Mouse (Mus musculus): ENCODE data around the gene Rgs8. TPM values are rescaled to one million over a fixed set of nuclear protein-coding genes. Genes with fewer than 3 reads are reported as not detected.

Rgs8 gene
- polyA plus RNA-seq (2016; fragmentation: Nextera tagmentation; extraction: Ambion mirVana): 16.9 and 17.0 TPM in 2 replicates

DNA sequence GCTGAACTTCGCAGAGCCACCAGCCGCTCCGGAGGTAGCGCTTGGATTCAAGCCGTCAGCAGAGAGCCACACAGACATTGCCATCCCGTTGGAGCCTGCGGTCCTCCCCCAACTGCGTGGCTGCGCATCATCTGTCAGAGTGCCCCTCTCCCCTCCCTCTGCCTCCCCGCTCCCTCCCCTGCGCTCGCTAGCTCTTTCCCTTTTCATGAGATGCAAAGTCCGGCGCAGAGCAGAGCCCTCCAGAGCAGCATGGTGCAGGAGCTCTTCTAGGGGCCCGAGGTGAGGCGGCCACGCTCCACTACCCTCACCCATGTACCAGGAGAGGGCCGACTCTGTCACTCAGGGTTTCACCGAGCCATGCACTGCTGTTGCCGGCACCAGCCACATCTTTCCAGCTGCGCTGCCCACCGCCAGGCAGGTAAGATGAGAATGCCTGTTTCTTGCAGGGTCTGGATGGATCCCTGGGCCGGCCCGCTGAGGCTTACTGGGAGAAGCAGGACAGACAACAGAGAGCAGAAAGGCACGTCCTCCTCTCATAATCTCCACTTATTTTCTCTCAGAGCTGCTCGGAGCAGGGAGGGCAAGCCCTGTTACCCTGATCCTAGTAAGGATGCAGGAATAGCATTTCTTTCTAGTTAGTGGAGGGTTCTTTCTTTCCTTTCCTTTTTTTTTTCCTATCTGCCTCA lies at the start of gene Rgs8:
Gene Rgs8 (plus strand): TSS at position 88 of the 686 bp plus-strand sequence.
- H3K27me3 ChIP-seq (replicated peaks): no peaks in the 10 kb centered on the region
- H3K9ac ChIP-seq: peak within 1 kb of the TSS; percentile 58
- no peaks in the 10 kb centered on the region for H3K9me3 ChIP-seq
- 0 out of 2 replicates have a peak within 1 kb of the TSS, but pooled peaks have one; percentile 33 for H3K27ac ChIP-seq
- H3K4me2 ChIP-seq (replicated peaks): peak within 1 kb of the TSS; percentile 77
- peak within 1 kb of the TSS; percentile 38 for H3K4me3 ChIP-seq
- ATAC-seq (ENCODE audit: low FRiP score, low read depth): peak; percentile 88
- H3K4me1 ChIP-seq: peaks cover 34% of the 10 kb centered on the region
- H3K36me3 ChIP-seq: no peaks in the 10 kb centered on the region
- WGBS: 1% methylated on average over 26 of the region's 26 CpGs

DNA sequence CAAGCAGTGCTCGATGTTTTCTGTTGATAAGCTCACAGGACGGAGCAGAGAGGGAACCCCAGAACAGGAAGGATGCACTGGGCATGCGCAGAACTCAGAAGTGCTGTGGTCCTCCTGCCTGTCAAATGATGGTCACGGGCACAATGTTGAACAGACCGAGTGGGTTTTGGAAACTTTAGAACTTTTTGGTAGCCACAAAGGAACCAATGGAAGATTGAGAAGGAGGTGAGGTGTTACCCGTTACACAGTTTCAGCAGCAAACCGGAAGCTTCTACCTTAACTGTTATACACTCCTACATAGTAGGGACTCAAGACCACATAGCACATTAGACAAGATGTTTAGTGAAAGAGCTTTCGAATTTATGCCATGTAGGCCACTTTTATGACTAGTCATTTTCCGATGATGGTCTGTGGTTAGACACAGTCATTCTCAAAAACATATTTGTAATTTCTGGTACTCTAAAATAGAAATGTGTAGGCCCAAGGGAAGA lies 35.4 kb upstream of the Rgs8 start:
- WGBS: 93% methylated on average over 9 of the region's 9 CpGs
- H3K9ac ChIP-seq: no peak overlapping the region

DNA sequence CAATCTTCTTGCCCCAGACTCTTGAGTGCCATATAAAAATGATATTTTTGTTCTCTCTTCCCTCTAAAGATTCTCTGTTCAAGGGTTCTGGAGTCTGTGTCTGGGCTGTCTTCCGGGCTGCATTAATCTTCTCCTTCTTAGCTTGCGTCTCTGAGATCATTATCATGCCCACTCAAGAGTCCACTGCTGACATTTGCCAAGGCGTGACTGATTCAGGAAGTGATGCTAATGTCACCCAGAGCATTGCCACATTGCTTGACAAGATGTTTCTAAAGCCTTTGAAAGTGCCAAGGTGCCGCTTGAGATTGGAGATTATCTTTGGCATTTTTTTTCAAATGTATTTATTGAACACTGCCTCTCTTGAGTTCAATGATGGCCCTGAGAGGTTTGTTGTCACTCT lies 29.8 kb upstream of the Rgs8 start:
- no peaks in the 10 kb centered on the region for H3K4me1 ChIP-seq
- no peak overlapping the region for H3K9ac ChIP-seq
- H3K27ac ChIP-seq: no peak overlapping the region
- no peaks in the 10 kb centered on the region for H3K27me3 ChIP-seq (replicated peaks)
- WGBS: 85% methylated on average over 4 of the region's 4 CpGs
- H3K36me3 ChIP-seq: no peaks in the 10 kb centered on the region
- no peaks in the 10 kb centered on the region for H3K9me3 ChIP-seq
- no peak overlapping the region for H3K4me3 ChIP-seq
- H3K4me2 ChIP-seq (replicated peaks): no peak overlapping the region
- no peak for ATAC-seq (ENCODE audit: low FRiP score, low read depth)

More for the DNA sequence above, 35.4 kb upstream of the Rgs8 start:
- ATAC-seq (ENCODE audit: low FRiP score, low read depth): no peak
- Histone ChIP-seq H3K27me3 (replicated peaks) (no peaks in the 10 kb centered on the region), H3K36me3 (no peaks in the 10 kb centered on the region), H3K4me2 (replicated peaks) (no peak overlapping the region), H3K27ac (no peak overlapping the region), H3K9me3 (no peaks in the 10 kb centered on the region), H3K4me3 (no peak overlapping the region), H3K4me1 (no peaks in the 10 kb centered on the region)

DNA sequence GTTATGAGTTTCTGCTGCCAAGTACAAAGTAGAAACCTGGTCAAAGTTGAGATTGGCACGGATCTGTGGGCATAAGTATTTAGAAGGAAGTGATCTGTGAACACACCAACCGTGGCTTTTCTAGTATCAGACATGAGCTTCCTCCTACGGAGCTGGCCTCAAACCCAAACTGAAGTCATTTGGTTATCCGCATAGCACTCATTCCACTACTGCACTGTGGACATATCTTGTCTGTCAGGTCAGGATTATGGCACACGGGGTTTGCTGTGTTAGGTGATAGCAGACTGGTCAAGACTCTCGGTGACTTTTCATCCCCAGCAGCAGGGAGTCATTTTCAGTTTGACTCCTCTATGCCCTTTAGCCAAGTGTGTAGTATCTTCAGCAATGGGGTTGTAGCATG lies 20.1 kb upstream of the Rgs8 start:
- Histone ChIP-seq H3K4me1 (no peaks in the 10 kb centered on the region), H3K4me3 (no peak overlapping the region), H3K4me2 (replicated peaks) (no peak overlapping the region), H3K27ac (no peak overlapping the region), H3K36me3 (no peaks in the 10 kb centered on the region), H3K27me3 (replicated peaks) (no peaks in the 10 kb centered on the region), H3K9ac (no peak overlapping the region), H3K9me3 (no peaks in the 10 kb centered on the region)
- ATAC-seq (ENCODE audit: low FRiP score, low read depth): no peak
- 91% methylated on average over 6 of the region's 6 CpGs for WGBS

DNA sequence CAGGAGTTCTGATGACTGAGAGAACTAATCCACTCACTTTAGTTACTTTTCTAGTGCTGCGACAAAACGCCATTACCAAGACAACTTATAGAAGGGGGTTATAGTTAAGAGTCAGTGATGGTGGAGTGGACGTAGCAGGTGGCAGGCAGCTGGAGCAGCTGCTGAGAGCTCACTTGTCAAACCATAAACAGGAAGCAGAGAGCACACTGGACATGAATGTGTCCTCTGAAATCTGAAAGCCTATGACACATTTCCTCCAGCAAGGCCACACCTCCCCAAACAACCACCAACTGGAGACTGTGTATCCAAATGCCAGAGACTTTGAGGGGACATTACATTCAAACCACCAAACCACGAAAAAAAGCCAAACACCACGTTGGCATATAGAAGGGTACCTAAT lies 17.8 kb upstream of the Rgs8 start:
- H3K9ac ChIP-seq: no peak overlapping the region
- no peak overlapping the region for H3K4me2 ChIP-seq (replicated peaks)
- no peaks in the 10 kb centered on the region for H3K36me3 ChIP-seq
- no peaks in the 10 kb centered on the region for H3K27me3 ChIP-seq (replicated peaks)
- no peaks in the 10 kb centered on the region for H3K4me1 ChIP-seq
- 85% methylated on average over 5 of the region's 5 CpGs for WGBS
- H3K27ac ChIP-seq: no peak overlapping the region
- ATAC-seq (ENCODE audit: low FRiP score, low read depth): no peak
- no peak overlapping the region for H3K4me3 ChIP-seq
- H3K9me3 ChIP-seq: no peaks in the 10 kb centered on the region

DNA sequence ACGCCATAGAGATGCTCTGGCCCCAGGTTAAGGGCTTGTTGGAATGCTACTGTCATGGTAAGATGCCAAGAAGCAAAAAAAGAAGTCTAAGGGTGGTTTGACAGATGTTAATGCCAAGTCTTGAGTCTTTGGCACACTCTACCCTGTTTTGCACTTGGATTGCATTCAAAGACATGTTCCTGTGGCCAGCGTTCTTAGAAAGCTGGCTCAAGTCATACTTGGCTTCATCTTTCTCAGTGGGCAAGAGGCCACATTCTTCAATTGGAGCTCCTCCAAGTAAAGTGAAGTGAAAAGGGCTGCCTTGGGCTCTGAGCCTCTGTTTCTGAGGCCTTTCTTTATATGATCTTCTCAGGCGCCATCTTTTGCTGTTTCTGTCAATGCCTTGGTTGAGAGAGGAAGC lies 17.3 kb upstream of the Rgs8 start:
- 93% methylated on average over 3 of the region's 3 CpGs for WGBS
- no peak for ATAC-seq (ENCODE audit: low FRiP score, low read depth)

DNA sequence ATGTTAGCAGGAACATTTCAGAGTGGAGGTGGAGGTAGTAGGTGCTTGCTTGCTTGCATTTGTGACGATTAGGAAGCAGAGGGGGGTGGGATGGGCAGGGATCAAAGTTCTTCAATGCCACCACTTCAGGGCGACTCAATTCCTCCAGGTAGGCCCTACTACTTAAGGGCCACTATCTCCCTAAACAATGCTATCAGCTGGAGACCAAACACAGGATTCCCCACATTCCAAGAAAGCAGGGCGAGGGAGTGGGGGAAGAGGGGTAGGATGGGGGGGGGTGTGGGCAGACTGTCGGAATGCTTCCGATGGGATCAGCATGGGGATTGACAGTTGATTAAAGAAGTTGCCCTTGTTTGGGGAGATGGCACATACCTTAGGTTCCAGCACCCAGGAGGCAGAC lies 16.0 kb upstream of the Rgs8 start:
- Histone ChIP-seq H3K4me3 (no peak overlapping the region), H3K9ac (no peak overlapping the region), H3K27ac (no peak overlapping the region), H3K9me3 (no peaks in the 10 kb centered on the region), H3K27me3 (replicated peaks) (no peaks in the 10 kb centered on the region), H3K4me2 (replicated peaks) (no peak overlapping the region), H3K36me3 (no peaks in the 10 kb centered on the region), H3K4me1 (peaks cover 8% of the 10 kb centered on the region)
- no peak for ATAC-seq (ENCODE audit: low FRiP score, low read depth)
- 75% methylated on average over 5 of the region's 5 CpGs for WGBS

More for the DNA sequence above, 17.3 kb upstream of the Rgs8 start:
- Histone ChIP-seq H3K27ac (no peak overlapping the region), H3K9me3 (no peaks in the 10 kb centered on the region), H3K27me3 (replicated peaks) (no peaks in the 10 kb centered on the region), H3K4me2 (replicated peaks) (no peak overlapping the region), H3K4me3 (no peak overlapping the region), H3K9ac (no peak overlapping the region), H3K4me1 (no peaks in the 10 kb centered on the region), H3K36me3 (no peaks in the 10 kb centered on the region)

DNA sequence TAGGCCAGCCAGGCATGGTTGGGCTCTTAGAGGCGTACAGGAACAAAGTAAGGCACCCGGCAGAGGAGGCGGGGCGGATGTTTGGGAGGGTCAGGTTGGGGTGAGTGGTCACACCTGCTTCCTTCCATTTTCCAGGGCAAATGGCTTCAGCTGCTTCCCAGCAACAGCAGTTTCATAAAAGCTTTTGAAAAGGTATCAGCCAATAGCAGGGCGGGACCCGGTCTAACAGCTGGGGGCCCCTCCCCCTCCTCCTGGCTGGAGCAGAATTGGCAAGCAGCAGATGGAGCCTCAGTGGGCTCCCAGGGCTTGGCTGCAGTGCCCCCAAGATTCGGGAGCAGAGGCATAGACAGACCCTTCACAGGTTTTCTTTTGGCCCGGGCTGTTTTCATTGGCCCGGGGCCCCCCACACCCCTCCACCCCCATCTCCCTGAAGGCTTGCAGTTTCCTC lies 11.3 kb upstream of the Rgs8 start:
- Histone ChIP-seq H3K9ac (0 out of 2 replicates have a peak overlapping the region, but pooled peaks have one; percentile 38), H3K4me1 (peaks cover 25% of the 10 kb centered on the region), H3K27ac (peak overlapping the region; percentile 75), H3K4me3 (no peak overlapping the region), H3K36me3 (no peaks in the 10 kb centered on the region), H3K9me3 (no peaks in the 10 kb centered on the region), H3K4me2 (replicated peaks) (peak overlapping the region; percentile 55), H3K27me3 (replicated peaks) (no peaks in the 10 kb centered on the region)
- peak; percentile 97 for ATAC-seq (ENCODE audit: low FRiP score, low read depth)
- WGBS: 3% methylated on average over 9 of the region's 9 CpGs

DNA sequence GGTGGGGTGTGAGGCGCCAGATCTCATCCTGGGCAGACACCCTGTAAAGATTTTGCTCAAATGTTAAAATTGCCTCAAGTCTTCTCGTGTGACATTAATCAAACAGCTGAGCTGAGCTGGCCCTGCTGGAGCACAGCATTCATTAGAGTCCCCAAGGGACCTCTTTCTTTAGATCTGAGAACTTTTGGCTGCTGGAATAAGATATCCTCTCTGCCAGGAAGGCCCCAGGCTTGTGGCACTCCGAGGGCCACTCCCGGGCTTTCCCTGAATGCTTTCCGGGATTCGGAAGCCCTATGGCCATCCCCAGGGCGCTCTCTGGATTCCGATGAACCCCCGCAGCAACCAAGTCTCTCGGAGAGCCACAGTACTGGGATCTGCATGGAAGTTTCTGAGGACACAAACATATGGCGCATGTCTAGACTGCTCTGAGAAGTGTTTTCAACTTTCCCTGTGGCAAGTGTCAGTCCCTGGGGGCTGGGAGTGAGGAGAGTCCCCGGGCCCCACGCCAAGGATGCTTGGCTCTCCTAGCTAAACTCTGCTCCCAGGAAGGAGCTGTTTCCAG lies 10.8 kb upstream of the Rgs8 start:
- ATAC-seq (ENCODE audit: low FRiP score, low read depth): peak; percentile 69

DNA sequence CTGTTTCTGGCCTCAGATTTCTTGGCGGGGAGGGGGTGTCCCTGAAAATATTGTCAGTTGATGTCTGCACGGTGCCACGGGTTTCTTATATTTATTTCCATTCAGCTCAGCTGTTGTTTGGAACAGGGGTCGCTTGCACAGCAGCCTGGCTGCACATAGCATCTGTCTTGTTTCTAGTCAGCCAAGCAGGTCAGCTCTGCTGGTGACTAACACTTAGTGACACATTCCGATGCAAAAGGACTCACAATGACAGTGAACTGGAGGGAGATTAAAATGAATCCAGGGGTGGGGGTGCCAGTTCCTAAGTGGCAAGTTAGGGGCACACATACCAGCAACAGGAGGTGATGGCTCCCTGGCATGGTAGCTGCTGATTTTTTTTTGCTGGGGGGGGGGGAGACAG lies 849 bp downstream of the Rgs8 start:
- Histone ChIP-seq H3K9me3 (no peaks in the 10 kb centered on the region), H3K36me3 (no peaks in the 10 kb centered on the region), H3K4me2 (replicated peaks) (peak overlapping the region; percentile 77), H3K27me3 (replicated peaks) (no peaks in the 10 kb centered on the region), H3K27ac (no peak overlapping the region), H3K4me3 (peak overlapping the region; percentile 38), H3K9ac (peak overlapping the region; percentile 58; the same call in 1 of the 2 replicates), H3K4me1 (peaks cover 34% of the 10 kb centered on the region)
- WGBS: 8% methylated on average over 5 of the region's 5 CpGs
- ATAC-seq (ENCODE audit: low FRiP score, low read depth): no peak

More for the DNA sequence above, 10.8 kb upstream of the Rgs8 start:
- Histone ChIP-seq H3K9me3 (0 out of 2 replicates have a peak, but pooled peaks cover 4% of the 10 kb centered on the region), H3K27me3 (replicated peaks) (no peaks in the 10 kb centered on the region), H3K4me2 (replicated peaks) (peak overlapping the region; percentile 55), H3K36me3 (no peaks in the 10 kb centered on the region), H3K4me3 (no peak overlapping the region), H3K27ac (peak overlapping the region; percentile 75), H3K4me1 (peaks cover 25% of the 10 kb centered on the region), H3K9ac (0 out of 2 replicates have a peak overlapping the region, but pooled peaks have one; percentile 38)
- whole genome bisulfite sequencing: 6% methylated on average over 13 of the region's 13 CpGs

DNA sequence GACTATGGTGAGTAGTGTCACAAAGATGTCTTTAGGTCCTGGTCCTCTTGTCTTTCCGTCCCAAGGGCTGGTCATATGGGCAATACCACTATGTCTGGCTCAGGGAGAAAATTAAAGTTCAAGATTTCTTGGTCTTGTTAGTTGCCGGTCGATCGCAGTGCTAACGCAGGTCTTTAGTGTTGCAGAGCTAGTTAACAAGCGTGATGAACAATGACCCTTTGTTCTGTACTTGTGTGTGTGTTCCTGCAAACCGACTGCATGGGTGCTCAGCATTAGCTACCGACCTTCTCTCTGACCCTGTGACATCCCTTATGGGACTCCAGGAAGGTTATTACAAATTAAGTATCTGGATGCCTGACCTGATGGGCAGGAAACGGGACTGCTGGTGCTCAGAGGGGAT lies 6.8 kb downstream of the Rgs8 start:
- Histone ChIP-seq H3K9me3 (no peaks in the 10 kb centered on the region), H3K4me3 (no peak overlapping the region), H3K9ac (no peak overlapping the region), H3K4me1 (peaks cover 56% of the 10 kb centered on the region), H3K36me3 (no peaks in the 10 kb centered on the region), H3K4me2 (replicated peaks) (peak overlapping the region; percentile 52; the same call in 1 of the 2 replicates), H3K27ac (0 out of 2 replicates have a peak overlapping the region, but pooled peaks have one; percentile 15), H3K27me3 (replicated peaks) (no peaks in the 10 kb centered on the region)
- WGBS: 24% methylated on average over 9 of the region's 9 CpGs
- no peak for ATAC-seq (ENCODE audit: low FRiP score, low read depth)

DNA sequence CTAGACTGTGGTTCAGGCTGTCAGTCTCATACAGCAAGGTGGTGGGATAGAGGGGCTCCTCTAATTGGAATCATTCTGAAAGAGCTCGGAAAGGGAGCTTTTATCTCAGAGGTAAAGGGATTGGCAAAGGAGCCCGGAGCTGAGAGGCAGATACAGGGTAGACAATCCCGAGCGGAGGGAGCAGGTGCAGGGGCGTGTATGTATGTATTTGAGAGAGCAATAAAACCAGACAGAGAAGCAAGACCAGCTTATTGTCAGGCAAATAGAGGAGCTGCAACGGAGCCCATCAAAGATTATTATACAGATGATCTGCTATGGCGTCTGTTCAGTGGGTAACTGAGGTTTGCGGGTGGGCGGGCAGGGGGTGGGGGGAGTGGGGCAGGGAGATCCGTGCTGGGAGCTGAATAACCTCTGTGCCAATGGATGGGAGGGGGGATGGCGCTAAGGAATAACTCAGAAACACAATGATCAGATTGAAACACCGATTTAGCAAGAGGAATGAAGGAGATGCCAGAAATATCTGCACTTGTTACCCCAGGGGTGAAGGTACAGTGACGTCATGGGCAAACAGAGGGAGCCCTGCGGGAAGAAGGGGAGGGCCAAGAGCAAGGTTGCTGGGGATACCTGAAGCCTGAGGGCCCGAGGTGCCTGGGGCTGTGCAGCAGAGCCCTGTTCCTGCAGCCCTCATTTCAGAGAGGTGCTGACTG lies 8.3 kb downstream of the Rgs8 start:
- Histone ChIP-seq H3K27ac (peak overlapping the region; percentile 72), H3K9ac (peak overlapping the region; percentile 33; the same call in 1 of the 2 replicates), H3K4me1 (peaks cover 67% of the 10 kb centered on the region), H3K4me2 (replicated peaks) (peak overlapping the region; percentile 52), H3K36me3 (no peaks in the 10 kb centered on the region), H3K4me3 (0 out of 2 replicates have a peak overlapping the region, but pooled peaks have one; percentile 1), H3K27me3 (replicated peaks) (no peaks in the 10 kb centered on the region), H3K9me3 (no peaks in the 10 kb centered on the region)
- WGBS: 11% methylated on average over 15 of the region's 15 CpGs
- peak; percentile 78 for ATAC-seq (ENCODE audit: low FRiP score, low read depth)

Measured in neural tube, embryonic 12.5 days (tissue).